Mouse (Mus musculus): ENCODE measurements around the gene Cdh12.
"Not testable (repeated sequence)": the region's sequence is repeated elsewhere in the genome, so short reads cannot be mapped to it uniquely, and the experiment has no call there.

Cdh12 gene

DNA sequence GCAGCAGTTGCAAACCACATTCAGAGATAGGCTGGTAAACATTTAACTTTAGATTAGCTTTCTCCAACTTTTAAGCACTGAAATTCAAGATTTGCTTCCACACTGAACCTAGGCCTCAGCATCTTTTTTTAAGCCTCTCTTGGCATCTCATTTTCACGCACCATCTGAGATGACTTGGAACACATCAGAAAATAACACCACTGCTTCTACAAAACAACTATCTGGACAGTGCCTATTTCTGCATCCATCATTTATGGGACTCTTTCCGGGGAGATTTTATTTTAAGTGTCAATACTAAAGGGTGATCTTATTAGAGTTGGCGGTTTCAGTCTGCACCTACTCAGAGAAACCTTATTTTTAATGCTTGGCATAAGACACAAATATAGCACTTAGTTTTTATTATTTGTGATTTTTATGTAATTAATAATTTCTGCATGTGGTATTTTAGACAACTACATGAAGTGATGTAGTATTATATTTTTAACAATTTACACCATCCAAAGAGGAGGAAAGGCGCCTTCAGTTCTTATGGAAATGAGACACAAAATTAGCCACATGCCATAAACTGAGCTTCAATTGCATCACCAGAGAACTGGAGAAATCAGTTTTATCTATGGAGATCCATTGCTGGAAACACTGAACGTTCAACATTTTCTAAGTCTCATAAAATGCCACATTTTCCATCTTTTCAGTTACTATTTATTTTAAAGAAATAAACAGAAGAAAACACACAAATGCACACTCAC, 906.5 kb downstream of the Cdh12 start:
- DNase-seq (ENCODE audit: extremely low read depth, insufficient read length, low spot score): no peak

DNA sequence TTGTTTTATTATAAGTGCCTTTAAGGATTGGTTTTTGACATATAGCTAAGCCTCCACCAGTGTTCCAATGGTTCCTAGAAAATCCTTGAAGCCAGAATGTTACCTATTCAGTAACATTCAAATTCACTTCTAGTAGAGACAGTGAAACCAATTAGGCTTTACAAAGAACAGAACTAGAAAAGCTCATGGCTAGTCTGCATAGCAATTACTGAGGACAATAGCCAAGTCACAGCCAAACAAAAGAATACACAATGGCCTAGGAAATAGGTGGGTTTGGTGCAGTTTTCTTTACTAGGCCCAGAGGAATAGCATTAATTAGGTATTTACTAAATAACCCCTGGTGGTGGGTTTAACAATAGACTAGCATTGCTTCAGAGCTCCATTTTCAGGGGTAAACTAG, 917.3 kb downstream of the Cdh12 start:
- no peak for DNase-seq (ENCODE audit: extremely low read depth, insufficient read length, low spot score)

DNA sequence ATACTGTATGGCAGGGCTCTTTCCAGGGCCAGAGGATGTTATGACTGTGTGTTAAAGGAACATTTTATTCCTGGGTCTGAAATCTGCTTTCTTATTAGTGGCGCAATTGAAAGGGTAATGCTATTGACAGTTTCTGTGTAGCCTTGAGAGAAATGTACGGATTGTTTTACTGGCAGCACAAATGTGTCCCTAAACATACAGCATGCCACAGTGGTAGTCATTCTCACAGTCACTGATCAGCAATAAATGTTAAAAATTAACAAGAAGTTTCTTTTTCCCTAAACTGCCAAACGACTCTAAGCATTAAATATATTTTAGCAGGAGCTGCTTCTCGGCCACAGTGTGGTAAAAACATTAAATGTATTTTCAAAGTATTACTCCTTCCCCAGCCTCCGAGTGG, 926.4 kb downstream of the Cdh12 start:
- DNase-seq (ENCODE audit: extremely low read depth, insufficient read length, low spot score): no peak

DNA sequence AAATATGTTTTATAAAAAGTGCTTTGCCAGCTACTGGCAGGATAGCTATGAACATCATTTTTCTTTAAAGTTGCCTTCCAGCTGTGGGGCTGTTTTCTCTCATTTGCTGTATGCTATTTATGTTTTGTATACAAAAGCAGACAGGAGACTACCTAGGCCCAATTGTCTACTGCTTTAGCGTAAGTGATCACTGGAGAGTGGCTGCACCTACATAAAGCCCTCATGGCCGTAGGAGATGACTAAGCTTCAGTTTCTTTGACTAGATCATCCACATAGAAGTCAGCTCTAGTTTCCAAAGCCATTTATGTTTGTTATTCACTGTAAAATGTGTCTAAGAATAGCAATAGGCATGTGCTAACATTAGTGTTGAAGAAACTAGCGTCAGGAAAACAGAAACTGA, 926.8 kb downstream of the Cdh12 start:
- no peak for DNase-seq (ENCODE audit: extremely low read depth, insufficient read length, low spot score)

DNA sequence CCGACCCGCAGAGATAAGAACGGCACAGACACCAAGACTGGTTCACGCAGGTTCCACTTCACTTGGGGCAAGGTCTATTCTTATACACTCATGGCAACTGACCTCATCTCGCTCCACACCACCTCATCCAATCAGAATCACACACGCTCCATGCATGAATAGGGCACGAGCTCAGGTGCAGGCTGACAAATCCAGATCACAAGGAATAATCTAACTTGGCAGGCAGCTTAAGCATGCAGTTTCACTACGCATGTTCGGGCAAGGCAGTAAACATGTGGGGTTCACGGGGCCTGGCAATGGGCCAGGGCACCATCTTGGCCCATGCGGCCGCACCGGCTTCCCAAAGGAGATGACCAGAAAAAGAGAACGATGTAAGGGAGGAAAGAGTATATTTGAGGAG, 942.4 kb downstream of the Cdh12 start:
- not testable (repeated sequence) for DNase-seq (ENCODE audit: extremely low read depth, insufficient read length, low spot score)

DNA sequence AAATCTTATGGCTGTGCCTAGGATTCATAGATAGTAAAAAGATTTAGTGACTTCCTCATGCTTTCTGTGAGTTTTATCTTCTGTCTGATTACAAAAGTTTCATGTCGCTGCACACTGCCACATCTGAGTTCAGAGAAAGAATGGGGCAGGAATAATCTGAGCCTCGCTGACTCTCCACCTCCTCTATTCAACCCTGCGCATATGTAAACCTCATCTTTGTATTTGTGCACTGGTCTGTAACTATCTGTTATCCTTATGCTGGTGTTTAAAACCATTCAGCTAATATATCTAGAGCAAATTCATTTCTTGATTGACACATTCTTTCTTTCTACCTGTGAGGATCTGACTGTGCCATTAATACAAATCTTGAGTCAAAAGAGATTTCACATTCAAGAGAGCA, 944.0 kb downstream of the Cdh12 start:
- no peak for DNase-seq (ENCODE audit: extremely low read depth, insufficient read length, low spot score)

DNA sequence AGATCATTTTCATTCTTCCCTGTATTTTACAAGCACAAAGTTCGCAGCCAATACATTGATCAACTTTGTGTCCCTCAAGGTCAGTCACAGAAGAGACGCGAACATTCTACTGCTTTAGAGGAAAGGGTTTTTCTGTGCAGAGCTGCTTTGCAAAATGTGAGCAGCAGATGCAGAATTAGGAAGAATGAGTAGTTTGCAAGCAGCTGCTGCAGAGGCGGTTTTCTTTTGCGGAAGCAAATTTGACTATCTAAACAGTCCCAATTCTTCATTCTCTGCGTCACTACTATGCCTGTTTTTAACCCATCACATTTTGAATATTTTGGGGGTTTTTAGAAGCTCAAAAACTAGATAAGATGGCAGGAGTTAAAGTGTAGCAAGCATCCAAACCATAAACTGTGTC, 956.1 kb downstream of the Cdh12 start:
- no peak for DNase-seq (ENCODE audit: extremely low read depth, insufficient read length, low spot score)

DNA sequence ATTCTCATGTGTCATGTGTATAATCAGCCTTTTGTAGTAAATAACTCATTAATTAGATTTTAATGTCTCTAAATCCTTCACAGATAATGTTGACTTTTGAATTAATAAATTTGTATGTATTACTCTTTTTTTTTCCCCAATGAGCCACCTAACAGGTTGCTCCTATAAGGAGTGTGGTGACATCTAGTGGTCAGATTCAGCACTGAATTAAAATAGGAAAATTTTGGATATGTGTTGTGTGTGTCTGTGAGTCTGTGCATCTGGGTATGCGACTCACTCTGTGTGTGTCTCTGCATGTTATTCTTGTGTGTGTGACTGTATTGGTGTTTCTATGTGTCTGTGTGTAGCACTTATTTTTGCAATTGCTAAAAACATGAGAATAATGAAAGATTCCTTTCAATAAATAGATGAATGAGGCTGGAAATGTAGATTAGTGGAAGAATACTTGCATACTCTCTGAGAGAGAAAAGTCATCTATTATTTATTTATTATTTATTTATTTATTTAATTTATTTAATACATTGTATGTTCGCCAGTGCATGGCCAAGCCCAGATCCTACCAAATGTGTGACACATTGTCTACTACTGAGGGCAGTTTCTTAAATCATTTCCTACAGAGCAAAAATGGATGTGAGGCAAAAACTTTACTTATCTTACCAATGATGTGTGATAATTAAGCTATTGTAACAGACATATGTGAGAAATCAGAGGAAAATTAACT, 958.4 kb downstream of the Cdh12 start:
- peak; percentile 0 for DNase-seq (ENCODE audit: extremely low read depth, insufficient read length, low spot score)

DNA sequence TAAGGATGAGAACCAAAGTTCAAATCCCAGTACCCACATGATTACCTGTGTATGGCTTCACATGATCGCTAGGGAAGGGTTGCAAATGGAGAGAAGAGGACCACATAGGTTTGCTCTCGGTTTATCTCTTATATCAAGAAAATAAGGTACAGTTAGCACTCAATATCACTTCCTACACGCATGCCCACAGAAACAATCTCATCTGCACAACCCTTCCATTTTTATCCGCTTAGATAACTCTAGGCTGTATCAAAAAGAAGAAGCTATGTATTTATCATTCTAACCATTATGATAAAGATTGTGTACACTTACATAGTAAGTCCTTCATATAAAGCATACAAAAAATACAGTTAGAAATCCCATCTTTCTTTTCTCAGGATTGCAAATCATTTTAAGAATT, 988.3 kb downstream of the Cdh12 start:
- no peak for DNase-seq (ENCODE audit: extremely low read depth, insufficient read length, low spot score)

DNA sequence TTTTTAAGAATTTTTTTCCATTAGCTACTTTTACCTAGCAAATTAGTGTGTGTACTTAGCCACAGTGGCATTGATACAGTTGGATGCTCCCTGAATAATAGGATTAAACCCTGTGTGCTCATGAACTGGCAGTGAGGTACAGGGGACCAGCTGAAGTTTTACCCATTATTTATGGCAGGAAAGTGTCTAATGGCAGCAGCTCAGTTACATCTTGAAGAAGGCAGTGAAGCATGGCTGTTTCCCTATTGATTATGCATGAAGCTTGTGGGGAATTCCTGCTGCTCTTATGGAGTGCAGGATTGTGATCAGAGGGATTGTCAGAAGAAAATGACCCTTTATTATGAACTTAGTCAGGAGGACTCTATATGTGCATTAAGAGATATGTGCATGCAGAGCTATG, 988.9 kb downstream of the Cdh12 start:
- no peak for DNase-seq (ENCODE audit: extremely low read depth, insufficient read length, low spot score)

DNA sequence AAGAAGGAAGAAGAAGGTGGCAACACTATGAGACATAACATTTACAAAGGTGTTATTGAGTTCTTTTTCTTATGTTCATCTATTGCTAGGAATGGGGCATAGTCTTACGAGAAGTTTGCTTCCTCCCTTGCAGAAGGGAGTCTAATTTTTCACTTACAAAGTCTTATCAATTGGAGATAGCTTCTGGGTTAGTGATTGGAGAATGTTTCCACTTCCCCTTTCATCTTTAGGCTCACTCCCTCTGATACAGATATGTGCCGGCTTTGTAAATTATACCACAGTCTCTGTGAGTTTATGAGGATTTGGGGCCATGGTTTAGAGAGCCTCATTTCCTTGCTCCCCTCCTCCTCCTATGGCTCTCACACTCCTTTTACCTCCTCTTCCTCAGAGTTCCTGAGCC, 1009.0 kb downstream of the Cdh12 start:
- no peak for DNase-seq (ENCODE audit: extremely low read depth, insufficient read length, low spot score)

DNA sequence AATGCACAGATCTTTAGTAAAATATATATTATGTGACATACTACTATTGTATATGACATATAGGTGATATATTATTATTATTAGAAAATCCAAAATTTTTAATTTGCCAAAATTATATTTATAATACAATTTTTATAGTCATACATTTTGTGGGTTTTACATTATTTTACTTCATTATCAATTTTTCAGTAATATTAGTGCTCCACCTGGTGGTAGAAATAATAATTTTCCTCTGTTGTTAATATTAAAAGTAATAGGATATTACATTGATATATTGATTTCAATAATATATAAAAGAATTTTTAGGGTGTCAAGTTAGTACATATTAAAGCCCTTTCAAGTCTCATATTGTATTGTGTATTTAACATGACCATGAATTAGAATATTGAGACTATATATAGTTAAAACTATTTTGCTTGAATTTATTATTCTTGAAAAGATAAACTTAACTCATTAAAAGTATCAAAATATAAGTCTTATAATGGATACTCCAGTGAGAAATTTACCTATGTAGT, 1070.3 kb downstream of the Cdh12 start:
- no peak for DNase-seq (ENCODE audit: extremely low read depth, insufficient read length, low spot score)

DNA sequence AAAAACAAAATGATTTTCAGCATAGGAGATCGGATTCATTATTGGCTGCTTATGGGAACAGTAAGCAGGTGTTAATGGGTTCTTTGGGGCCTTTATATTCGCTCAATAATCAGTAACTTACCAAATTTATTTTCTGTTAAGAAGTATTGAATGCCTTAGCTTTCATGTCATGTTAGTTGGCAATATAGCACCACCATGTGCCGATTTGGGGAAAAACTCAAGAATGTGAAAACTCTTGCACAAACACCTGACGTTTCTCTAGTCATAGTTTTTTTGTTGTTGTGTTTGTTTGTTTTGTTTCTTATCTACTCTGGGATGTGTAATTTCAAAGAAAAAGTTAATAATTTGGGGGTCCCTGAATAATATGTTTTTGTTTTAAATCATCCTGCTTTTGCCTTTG, 1081.7 kb downstream of the Cdh12 start:
- no peak for DNase-seq (ENCODE audit: extremely low read depth, insufficient read length, low spot score)

DNA sequence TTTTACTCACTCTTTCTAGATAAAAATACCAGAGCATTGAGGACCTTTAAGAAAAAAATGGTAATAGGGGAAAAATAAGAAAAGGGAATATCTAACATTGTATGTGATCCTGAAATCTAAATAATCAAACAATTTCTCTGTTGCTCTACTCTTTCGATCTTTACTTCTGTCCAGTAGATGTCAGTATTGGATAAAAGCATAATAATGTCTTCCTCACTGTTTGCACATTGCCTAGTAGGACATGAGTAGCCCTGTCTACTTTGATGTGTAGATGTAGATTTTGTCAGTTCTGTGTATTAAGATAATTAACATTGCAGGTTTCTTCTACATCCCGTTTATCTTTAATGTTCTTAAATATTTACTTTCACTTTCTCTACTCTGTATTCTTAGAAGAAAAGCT, 1087.8 kb downstream of the Cdh12 start:
- DNase-seq (ENCODE audit: extremely low read depth, insufficient read length, low spot score): no peak

DNA sequence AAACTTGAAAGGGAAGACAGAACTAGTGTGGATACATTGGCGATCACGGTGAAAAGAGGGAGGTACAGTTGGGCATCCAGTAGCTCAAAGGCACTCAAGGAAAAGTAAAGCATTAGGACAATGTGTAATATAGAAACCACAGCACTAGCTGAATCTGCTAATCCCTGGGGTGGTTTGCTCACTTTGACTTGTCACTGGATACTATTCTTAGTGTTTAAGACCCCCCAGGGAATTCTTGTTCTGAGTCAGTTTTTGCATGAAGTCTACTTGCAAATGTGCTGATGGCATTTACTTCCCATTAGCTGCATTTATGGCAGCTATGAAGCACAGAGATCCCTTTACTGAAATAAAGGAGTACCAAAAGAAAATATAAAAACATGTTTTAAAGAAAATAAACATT, 1095.7 kb downstream of the Cdh12 start:
- no peak for DNase-seq (ENCODE audit: extremely low read depth, insufficient read length, low spot score)

DNA sequence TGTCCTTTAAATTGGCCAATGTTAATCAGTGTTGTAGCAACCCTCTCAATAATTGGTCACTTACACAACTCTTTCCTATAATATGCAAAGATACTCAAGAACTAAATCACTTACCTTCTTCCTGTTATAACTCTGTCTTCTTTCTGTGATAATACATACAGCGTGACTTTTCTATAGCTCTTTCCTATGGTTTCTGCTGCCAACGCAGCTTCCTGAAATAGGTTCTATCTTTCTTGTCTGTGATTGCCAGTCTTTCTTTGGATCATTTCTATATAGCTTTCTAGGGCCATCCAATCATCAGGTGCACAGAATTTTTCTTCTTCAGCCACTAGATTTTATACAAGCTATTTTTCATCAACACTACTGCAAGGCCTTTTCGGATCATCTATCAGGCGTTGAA, 1106.9 kb downstream of the Cdh12 start:
- DNase-seq (ENCODE audit: extremely low read depth, insufficient read length, low spot score): no peak

DNA sequence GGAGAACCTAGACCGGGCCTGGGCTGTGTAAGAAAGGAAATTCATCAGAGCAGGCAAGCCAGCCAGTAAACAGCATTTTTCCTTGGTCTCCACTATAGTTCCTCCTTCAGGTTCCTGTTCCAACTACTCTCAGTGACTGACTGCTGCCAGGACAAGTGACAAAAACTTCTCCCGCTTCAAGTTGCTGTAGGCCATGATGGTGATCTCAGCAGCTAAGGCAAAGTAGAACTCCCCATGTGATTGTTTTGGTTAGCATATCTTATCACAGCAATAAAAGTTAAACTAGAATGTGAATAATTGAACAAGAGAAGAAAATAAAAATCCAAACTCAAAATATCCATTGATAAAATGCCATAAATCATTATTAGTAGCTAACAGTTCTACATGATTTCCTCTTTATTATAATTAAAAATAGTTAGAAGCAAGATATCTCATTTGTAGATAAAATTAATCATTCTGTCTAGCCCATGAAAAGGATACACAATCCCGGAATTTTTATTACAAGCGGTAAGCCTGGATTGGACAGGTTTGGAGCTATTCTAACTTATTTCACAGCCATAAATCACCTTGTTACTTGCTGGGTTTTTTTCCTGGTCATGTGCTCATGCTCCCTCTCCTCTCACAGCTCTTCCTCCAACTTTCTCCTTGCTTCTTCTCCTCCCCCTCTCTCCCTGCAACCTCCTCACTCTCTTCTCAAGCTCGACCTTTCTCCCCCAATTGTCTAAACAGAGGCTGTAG, 1117.4 kb downstream of the Cdh12 start:
- DNase-seq (ENCODE audit: extremely low read depth, insufficient read length, low spot score): no peak

DNA sequence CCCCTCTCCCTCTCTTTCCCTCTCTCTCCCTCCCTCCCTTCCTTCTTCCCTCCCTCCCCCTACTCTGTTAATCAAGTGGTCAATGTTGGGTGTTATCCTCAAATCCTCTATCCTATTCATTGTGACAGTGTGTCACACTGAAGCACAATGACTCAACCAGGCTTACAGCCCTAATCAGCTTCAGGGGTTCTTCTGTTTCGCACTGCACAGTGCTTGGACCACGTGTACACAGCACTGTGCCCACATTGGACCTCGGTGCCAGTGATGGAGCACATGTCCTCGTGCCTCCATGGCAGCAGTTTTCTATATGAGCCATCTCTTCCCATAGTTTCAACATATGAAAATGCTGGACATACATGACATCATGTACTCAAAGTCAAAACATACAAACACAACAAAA, 1155.4 kb downstream of the Cdh12 start:
- no peak for DNase-seq (ENCODE audit: extremely low read depth, insufficient read length, low spot score)
